Mouse (Mus musculus): ENCODE data around the gene Usp28. TPM values are rescaled to one million over a fixed set of nuclear protein-coding genes. Genes with fewer than 3 reads are reported as not detected.

Gene Usp28
- 41.3 and 43.1 TPM in 2 replicates for polyA plus RNA-seq (2014; fragmentation: Nextera tagmentation; extraction: Ambion mirVana)

DNA sequence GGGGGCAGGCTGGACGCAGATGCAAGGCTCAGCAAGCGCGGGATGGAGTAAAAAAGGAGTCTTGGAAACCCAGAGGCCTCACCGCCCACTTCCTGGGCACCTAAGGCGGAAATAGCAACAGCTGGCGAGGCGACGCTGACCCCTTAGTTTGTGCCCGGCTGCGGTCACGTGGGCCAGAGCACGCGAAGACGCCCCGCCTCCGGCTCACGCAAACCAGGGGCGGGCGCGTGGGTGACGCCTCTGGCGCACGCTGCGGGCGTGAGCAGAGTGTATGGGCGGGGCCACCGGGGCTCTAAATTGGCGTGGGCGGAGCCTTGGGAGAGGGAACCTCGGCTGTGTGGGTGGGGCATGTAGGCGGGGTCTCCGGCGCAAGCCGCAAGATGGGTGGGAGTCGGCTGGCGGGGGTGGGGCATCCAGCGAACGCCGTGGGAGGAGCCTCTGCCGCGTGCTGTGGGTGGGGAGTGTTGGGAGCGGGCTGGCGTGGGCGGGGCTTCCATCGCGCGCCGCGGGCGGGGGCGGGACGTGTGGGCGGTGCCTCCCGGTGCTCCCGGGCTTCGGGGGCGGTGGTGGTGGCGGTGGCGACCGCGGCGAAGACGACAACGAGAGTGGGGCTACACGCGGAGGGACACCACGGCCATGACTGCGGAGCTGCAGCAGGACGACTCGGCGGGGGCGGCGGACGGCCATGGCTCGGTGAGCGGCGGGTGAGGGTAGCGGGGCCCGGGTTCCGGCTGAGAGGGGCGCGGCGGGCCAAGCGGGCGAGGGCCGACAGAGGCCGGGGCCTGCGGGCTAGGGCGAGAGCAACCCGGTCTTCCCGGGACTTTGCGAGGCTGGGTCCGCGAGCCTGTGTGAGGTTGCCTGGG, at the start of gene Usp28:
TSS of gene Usp28 (plus strand) at position 531 of the 863 bp plus-strand sequence.
- Histone ChIP-seq H3K9ac (ENCODE audit: low read length) (peak within 1 kb of the TSS; percentile 70), H3K27ac (ENCODE audit: low read depth, low read length) (peak within 1 kb of the TSS; percentile 79), H3K27me3 (ENCODE audit: control insufficient read depth, insufficient read depth, low read length) (no peaks in the 10 kb centered on the region), H3K4me2 (ENCODE audit: low read depth) (peak within 1 kb of the TSS; percentile 74), H3K36me3 (ENCODE audit: control insufficient read depth, insufficient read depth, low read length) (no peaks in the 10 kb centered on the region), H3K9me3 (ENCODE audit: control insufficient read depth, low read length) (no peaks in the 10 kb centered on the region), H3K4me1 (ENCODE audit: control insufficient read depth, insufficient read depth, low read length) (peaks cover 9% of the 10 kb centered on the region), H3K4me3 (ENCODE audit: low read depth, low read length) (peak within 1 kb of the TSS; percentile 76)
- DNase-seq (ENCODE audit: low spot score) (peak; percentile 100), ATAC-seq (ENCODE audit: insufficient read depth, low FRiP score, low TSS enrichment) (peak; percentile 86)
- 0% methylated on average over 67 of the region's 94 CpGs for WGBS

- H3K4me3 ChIP-seq (ENCODE audit: low read depth, low read length), result no peak overlapping the region
- H3K27ac ChIP-seq (ENCODE audit: low read depth, low read length), result no peak overlapping the region
- no peak for DNase-seq (ENCODE audit: low spot score)
- H3K27me3 ChIP-seq (ENCODE audit: control insufficient read depth, insufficient read depth, low read length), result no peaks in the 10 kb centered on the region
- WGBS, result 85% methylated on average over 1 of the region's 1 CpGs
- ATAC-seq (ENCODE audit: insufficient read depth, low FRiP score, low TSS enrichment), result no peak
- H3K4me2 ChIP-seq (ENCODE audit: low read depth), result no peak overlapping the region
- no peaks in the 10 kb centered on the region for H3K9me3 ChIP-seq (ENCODE audit: control insufficient read depth, low read length)
- no peak overlapping the region for H3K9ac ChIP-seq (ENCODE audit: low read length)
- no peaks in the 10 kb centered on the region for H3K36me3 ChIP-seq (ENCODE audit: control insufficient read depth, insufficient read depth, low read length)
- H3K4me1 ChIP-seq (ENCODE audit: control insufficient read depth, insufficient read depth, low read length), result no peaks in the 10 kb centered on the region
Observed at GRCm38 (mm10) chr9:48942349-48942748, 42.8 kb upstream of the Usp28 start.

DNA sequence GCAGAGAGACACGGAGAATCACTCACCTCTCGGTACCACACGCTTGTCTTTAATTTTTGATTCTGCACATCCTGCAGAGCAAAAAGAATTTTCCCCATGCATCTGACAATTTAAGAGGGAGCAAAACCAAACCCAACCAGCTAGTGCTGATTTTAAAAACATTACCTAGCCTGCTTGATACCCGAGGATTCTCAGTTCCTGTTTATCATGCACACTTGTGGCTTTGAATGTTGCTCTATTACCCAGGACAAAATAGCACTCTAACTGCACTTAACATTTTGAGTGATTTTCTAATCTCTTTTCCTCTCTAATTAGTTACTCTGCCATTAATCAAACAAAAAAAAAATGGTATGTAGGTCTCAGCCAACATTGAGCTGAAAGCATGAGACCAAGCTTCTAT, 37.6 kb upstream of the Usp28 start:
- Histone ChIP-seq H3K4me2 (ENCODE audit: low read depth) (no peak overlapping the region), H3K36me3 (ENCODE audit: control insufficient read depth, insufficient read depth, low read length) (no peaks in the 10 kb centered on the region), H3K9ac (ENCODE audit: low read length) (no peak overlapping the region), H3K4me1 (ENCODE audit: control insufficient read depth, insufficient read depth, low read length) (no peaks in the 10 kb centered on the region), H3K27ac (ENCODE audit: low read depth, low read length) (no peak overlapping the region), H3K9me3 (ENCODE audit: control insufficient read depth, low read length) (no peaks in the 10 kb centered on the region), H3K4me3 (ENCODE audit: low read depth, low read length) (no peak overlapping the region), H3K27me3 (ENCODE audit: control insufficient read depth, insufficient read depth, low read length) (no peaks in the 10 kb centered on the region)
- ATAC-seq (ENCODE audit: insufficient read depth, low FRiP score, low TSS enrichment) (no peak), DNase-seq (ENCODE audit: low spot score) (no peak)
- 90% methylated on average over 4 of the region's 4 CpGs for WGBS

DNA sequence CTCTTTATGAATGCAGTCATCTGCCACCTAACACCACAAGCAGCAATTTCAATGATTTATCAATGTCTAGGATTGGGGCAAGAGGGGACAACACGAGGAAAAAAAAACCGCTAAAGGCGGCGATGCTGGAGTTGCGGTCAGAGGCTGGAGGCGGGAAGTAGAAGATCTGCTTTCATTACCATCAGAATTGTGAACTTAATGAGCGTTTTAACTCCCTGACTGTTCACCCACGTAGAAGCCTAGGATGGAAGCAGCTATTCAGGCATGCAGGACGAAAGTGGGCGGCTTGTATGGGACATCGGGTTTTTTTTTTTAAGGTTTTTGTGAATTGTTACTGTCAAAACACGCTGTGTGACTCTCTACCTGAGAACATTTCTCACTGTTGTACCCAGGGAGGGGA, 23.9 kb upstream of the Usp28 start:
- no peak overlapping the region for H3K4me3 ChIP-seq (ENCODE audit: low read depth, low read length)
- peak; percentile 18 for DNase-seq (ENCODE audit: low spot score)

GRCm38 (mm10) chr9:48962131-48962530, 23.0 kb upstream of the Usp28 start:
- no peak for ATAC-seq (ENCODE audit: insufficient read depth, low FRiP score, low TSS enrichment)
- Histone ChIP-seq H3K27me3 (ENCODE audit: control insufficient read depth, insufficient read depth, low read length) (no peaks in the 10 kb centered on the region), H3K36me3 (ENCODE audit: control insufficient read depth, insufficient read depth, low read length) (no peaks in the 10 kb centered on the region), H3K4me1 (ENCODE audit: control insufficient read depth, insufficient read depth, low read length) (no peaks in the 10 kb centered on the region; the same call in 1 of the 2 replicates), H3K27ac (ENCODE audit: low read depth, low read length) (no peak overlapping the region), H3K9me3 (ENCODE audit: control insufficient read depth, low read length) (no peaks in the 10 kb centered on the region), H3K9ac (ENCODE audit: low read length) (no peak overlapping the region), H3K4me3 (ENCODE audit: low read depth, low read length) (no peak overlapping the region), H3K4me2 (ENCODE audit: low read depth) (no peak overlapping the region)
- DNase-seq (ENCODE audit: low spot score), result no peak
- 35% methylated on average over 7 of the region's 7 CpGs for WGBS

More for the DNA sequence above, 23.9 kb upstream of the Usp28 start:
- Histone ChIP-seq H3K4me2 (ENCODE audit: low read depth) (0 out of 2 replicates have a peak overlapping the region, but pooled peaks have one; percentile 20), H3K27me3 (ENCODE audit: control insufficient read depth, insufficient read depth, low read length) (no peaks in the 10 kb centered on the region), H3K9me3 (ENCODE audit: control insufficient read depth, low read length) (no peaks in the 10 kb centered on the region), H3K27ac (ENCODE audit: low read depth, low read length) (no peak overlapping the region), H3K4me1 (ENCODE audit: control insufficient read depth, insufficient read depth, low read length) (no peaks in the 10 kb centered on the region; the same call in 1 of the 2 replicates), H3K36me3 (ENCODE audit: control insufficient read depth, insufficient read depth, low read length) (no peaks in the 10 kb centered on the region), H3K9ac (ENCODE audit: low read length) (no peak overlapping the region)
- no peak for ATAC-seq (ENCODE audit: insufficient read depth, low FRiP score, low TSS enrichment)
- WGBS, result 29% methylated on average over 12 of the region's 12 CpGs

GRCm38 (mm10) chr9:48964587-48965040, 20.6 kb upstream of the Usp28 start, which contains the start of gene Htr3b:
Gene Htr3b, minus strand, starts transcription at chr9:48964990.
- ATAC-seq (ENCODE audit: insufficient read depth, low FRiP score, low TSS enrichment) (no peak), DNase-seq (ENCODE audit: low spot score) (no peak)
- WGBS, result 72% methylated on average over 7 of the region's 7 CpGs

GRCm38 (mm10) chr9:48972494-48972893, 12.7 kb upstream of the Usp28 start:
- ATAC-seq (ENCODE audit: insufficient read depth, low FRiP score, low TSS enrichment) (no peak), DNase-seq (ENCODE audit: low spot score) (peak; percentile 67)
- Histone ChIP-seq H3K27ac (ENCODE audit: low read depth, low read length) (no peak overlapping the region), H3K4me2 (ENCODE audit: low read depth) (no peak overlapping the region), H3K36me3 (ENCODE audit: control insufficient read depth, insufficient read depth, low read length) (no peaks in the 10 kb centered on the region), H3K9ac (ENCODE audit: low read length) (no peak overlapping the region), H3K4me1 (ENCODE audit: control insufficient read depth, insufficient read depth, low read length) (no peaks in the 10 kb centered on the region), H3K9me3 (ENCODE audit: control insufficient read depth, low read length) (no peaks in the 10 kb centered on the region), H3K27me3 (ENCODE audit: control insufficient read depth, insufficient read depth, low read length) (no peaks in the 10 kb centered on the region), H3K4me3 (ENCODE audit: low read depth, low read length) (no peak overlapping the region)
- 36% methylated on average over 3 of the region's 3 CpGs for WGBS

More at GRCm38 (mm10) chr9:48964587-48965040, 20.6 kb upstream of the Usp28 start, which contains the start of gene Htr3b:
- no peaks in the 10 kb centered on the region for H3K36me3 ChIP-seq (ENCODE audit: control insufficient read depth, insufficient read depth, low read length)
- no peaks in the 10 kb centered on the region; the same call in 1 of the 2 replicates for H3K4me1 ChIP-seq (ENCODE audit: control insufficient read depth, insufficient read depth, low read length)
- H3K27ac ChIP-seq (ENCODE audit: low read depth, low read length), result no peak within 1 kb of the TSS
- H3K9ac ChIP-seq (ENCODE audit: low read length), result no peak within 1 kb of the TSS
- H3K9me3 ChIP-seq (ENCODE audit: control insufficient read depth, low read length), result no peaks in the 10 kb centered on the region
- no peak within 1 kb of the TSS for H3K4me3 ChIP-seq (ENCODE audit: low read depth, low read length)
- H3K27me3 ChIP-seq (ENCODE audit: control insufficient read depth, insufficient read depth, low read length), result no peaks in the 10 kb centered on the region
- H3K4me2 ChIP-seq (ENCODE audit: low read depth), result no peak within 1 kb of the TSS

DNA sequence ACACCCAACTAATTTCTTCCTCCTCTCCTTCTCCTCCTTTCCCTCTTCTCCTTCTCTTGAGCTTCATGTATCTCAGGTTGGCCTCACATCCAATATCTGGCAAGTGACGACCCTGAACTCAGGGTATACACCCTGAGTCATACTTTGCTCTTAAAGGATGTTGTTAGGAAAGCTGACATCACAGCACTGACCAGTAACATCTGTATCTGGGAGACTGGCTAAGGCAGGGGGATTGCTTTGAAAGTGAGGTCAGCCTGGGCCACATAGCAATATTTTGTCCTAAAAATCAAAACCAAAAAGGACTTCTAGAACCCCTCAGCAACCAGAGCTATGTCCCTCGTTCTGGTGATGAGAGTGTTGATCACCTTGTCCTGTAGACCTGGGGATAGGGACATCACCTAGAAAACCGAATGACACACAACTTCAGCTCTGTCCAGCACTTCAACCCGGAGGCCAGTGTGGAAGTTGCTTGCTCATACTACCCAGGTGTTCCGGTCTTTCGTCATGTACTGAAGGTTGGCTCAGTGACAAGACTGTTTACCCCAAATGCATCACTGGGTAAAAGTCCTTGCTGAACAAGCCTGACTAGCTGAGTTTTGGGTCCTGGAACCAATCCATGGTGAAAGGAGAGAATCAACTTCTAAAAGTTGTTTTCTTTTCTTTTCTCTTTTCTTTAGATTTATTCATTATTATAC, 8.4 kb upstream of the Usp28 start:
- DNase-seq (ENCODE audit: low spot score), result no peak
- Histone ChIP-seq H3K36me3 (ENCODE audit: control insufficient read depth, insufficient read depth, low read length) (no peaks in the 10 kb centered on the region), H3K4me3 (ENCODE audit: low read depth, low read length) (no peak overlapping the region), H3K9me3 (ENCODE audit: control insufficient read depth, low read length) (no peaks in the 10 kb centered on the region), H3K27ac (ENCODE audit: low read depth, low read length) (no peak overlapping the region), H3K4me2 (ENCODE audit: low read depth) (no peak overlapping the region), H3K27me3 (ENCODE audit: control insufficient read depth, insufficient read depth, low read length) (no peaks in the 10 kb centered on the region), H3K9ac (ENCODE audit: low read length) (no peak overlapping the region), H3K4me1 (ENCODE audit: control insufficient read depth, insufficient read depth, low read length) (no peaks in the 10 kb centered on the region)
- 84% methylated on average over 6 of the region's 6 CpGs for WGBS
- ATAC-seq (ENCODE audit: insufficient read depth, low FRiP score, low TSS enrichment), result no peak

All from neural tube, embryonic 11.5 days (tissue).